In genomic region chr5:47508689-47509301, GRCm38 (mm10) we compare ENCODE assay signal across 31 mouse cellular contexts.
DNase-seq lines count a peak whose midpoint lies in the region; ATAC-seq and TF ChIP-seq lines count a peak whose summit lies in the region.
"Had no signal": no experiment of that assay in that cellular context is flagged by ENCODE, and none has a peak within 500 bp of the region (broad histone marks: within the 10 kb centered on the region; RNA-seq: fewer than 3 reads in every experiment).

No protein-coding gene starts in this region.

- WGBS in embryonic facial prominence, embryonic 14.5 days = 75% methylated on average over 4 of the region's 4 CpGs
- WGBS in embryonic facial prominence, embryonic 10.5 days = 89% methylated on average over 4 of the region's 4 CpGs
- 94% methylated on average over 4 of the region's 4 CpGs for WGBS in forebrain, embryonic 10.5 days

- H3K27ac ChIP-seq in embryonic facial prominence, embryonic 14.5 days (replicated peaks; ENCODE audit: low read depth, low read length) = no peak overlapping the region
- H3K27ac ChIP-seq in embryonic facial prominence, embryonic 10.5 days (replicated peaks) = no peak overlapping the region
- H3K27ac ChIP-seq in embryonic fibroblast, embryonic 13.5 days (ENCODE audit: insufficient read depth, low read length) = peak overlapping the region; percentile 80
- no peak overlapping the region for H3K27ac ChIP-seq in forebrain, embryonic 10.5 days
- H3K27ac ChIP-seq: forebrain, embryonic 12.5 days; heart, embryonic 10.5 days; heart, embryonic 15.5 days; kidney, embryonic 15.5 days; liver, embryonic 14.5 days; midbrain, embryonic 10.5 days; neural tube, embryonic 12.5 days; stomach, postnatal 0 days had no signal

- H3K4me2 ChIP-seq in embryonic facial prominence, embryonic 14.5 days (ENCODE audit: low read depth, low read length) = no peak overlapping the region
- H3K4me2 ChIP-seq: forebrain, embryonic 12.5 days; heart, embryonic 15.5 days; kidney, embryonic 15.5 days; neural tube, embryonic 12.5 days had no signal

- TF ChIP-seq POLR2A in embryonic fibroblast, embryonic 13.5 days (IDR thresholded peaks at IDR 0.05; ENCODE audit: low read depth, low read length) = no peak

- H3K4me3 ChIP-seq in embryonic facial prominence, embryonic 14.5 days (ENCODE audit: low read depth, low read length) = no peak overlapping the region
- H3K4me3 ChIP-seq in embryonic facial prominence, embryonic 10.5 days = no peak overlapping the region
- no peak overlapping the region for H3K4me3 ChIP-seq in embryonic fibroblast, embryonic 13.5 days (ENCODE audit: insufficient read depth, low read length)
- H3K4me3 ChIP-seq in forebrain, embryonic 10.5 days = no peak overlapping the region
- H3K4me3 ChIP-seq: forebrain, embryonic 12.5 days; heart, embryonic 10.5 days; heart, embryonic 15.5 days; kidney, embryonic 15.5 days; midbrain, embryonic 10.5 days; neural tube, embryonic 12.5 days had no signal

- DNase-seq in embryonic facial prominence, embryonic 14.5 days (ENCODE audit: low spot score) = peak; percentile 10
- no peak for DNase-seq in embryonic facial prominence, embryonic 10.5 days (ENCODE audit: low spot score)
- DNase-seq in 3T3-L1 (ENCODE audit: low read depth, low spot score) = peak; percentile 82
- peak; percentile 21 for DNase-seq in lung, postnatal 25 days (ENCODE audit: low spot score)
- DNase-seq in forebrain, embryonic 10.5 days (ENCODE audit: extremely low spot score, low spot score) = no peak
- DNase-seq in frontal cortex, postnatal 14 days (ENCODE audit: low spot score in 2 of 2) = no peak
- DNase-seq: adrenal gland, adult 2 months; adrenal gland, postnatal 36 days; cerebellum, adult 2 months; cerebellum, postnatal 25 days; forebrain, postnatal 0 days; gastrocnemius, postnatal 14 days; kidney, adult 18-20 months; layer of hippocampus, adult 9-11 months; liver; right cerebral cortex, adult 18-20 months; spleen, adult 18-20 months; thymus, adult 18-20 months; thymus, postnatal 25 days had no signal

- H3K9ac ChIP-seq in embryonic facial prominence, embryonic 14.5 days (ENCODE audit: low read depth, low read length) = no peak overlapping the region
- H3K9ac ChIP-seq: forebrain, embryonic 12.5 days; forebrain, postnatal 0 days; heart, embryonic 15.5 days; kidney, embryonic 15.5 days; liver, embryonic 14.5 days; neural tube, embryonic 12.5 days had no signal

- no peaks in the 10 kb centered on the region for H3K4me1 ChIP-seq in embryonic facial prominence, embryonic 14.5 days (ENCODE audit: control insufficient read depth, insufficient read depth, low read length)
- H3K4me1 ChIP-seq in embryonic facial prominence, embryonic 10.5 days = no peaks in the 10 kb centered on the region
- H3K4me1 ChIP-seq in embryonic fibroblast, embryonic 13.5 days (ENCODE audit: control insufficient read depth, insufficient read depth, low read length) = no peaks in the 10 kb centered on the region
- H3K4me1 ChIP-seq in forebrain, embryonic 10.5 days = no peaks in the 10 kb centered on the region
- H3K4me1 ChIP-seq: forebrain, embryonic 12.5 days; heart, embryonic 10.5 days; heart, embryonic 15.5 days; kidney, embryonic 15.5 days; midbrain, embryonic 10.5 days; neural tube, embryonic 12.5 days had no signal

- no peak for TF ChIP-seq CTCF in embryonic fibroblast, embryonic 13.5 days (IDR thresholded peaks at IDR 0.05; ENCODE audit: borderline replicate concordance, insufficient read depth, low read length)

- H3K27me3 ChIP-seq in embryonic facial prominence, embryonic 14.5 days (replicated peaks; ENCODE audit: control insufficient read depth, insufficient read depth, low read length) = no peaks in the 10 kb centered on the region
- no peaks in the 10 kb centered on the region for H3K27me3 ChIP-seq in embryonic facial prominence, embryonic 10.5 days (replicated peaks; ENCODE audit: low read depth, poor library complexity, severe bottlenecking)
- H3K27me3 ChIP-seq in forebrain, embryonic 10.5 days (ENCODE audit: poor library complexity, severe bottlenecking) = no peaks in the 10 kb centered on the region
- H3K27me3 ChIP-seq: forebrain, embryonic 12.5 days; heart, embryonic 15.5 days; kidney, embryonic 15.5 days; neural tube, embryonic 12.5 days had no signal

- no peaks in the 10 kb centered on the region for H3K36me3 ChIP-seq in embryonic facial prominence, embryonic 14.5 days (ENCODE audit: control insufficient read depth, insufficient read depth, low read length)
- H3K36me3 ChIP-seq in embryonic facial prominence, embryonic 10.5 days (replicated peaks) = no peaks in the 10 kb centered on the region
- no peaks in the 10 kb centered on the region for H3K36me3 ChIP-seq in forebrain, embryonic 10.5 days (replicated peaks)
- H3K36me3 ChIP-seq: forebrain, embryonic 12.5 days; heart, embryonic 10.5 days; heart, embryonic 15.5 days; kidney, embryonic 15.5 days; midbrain, embryonic 10.5 days; neural tube, embryonic 12.5 days had no signal

- ATAC-seq in embryonic facial prominence, embryonic 14.5 days (ENCODE audit: low read depth) = no peak
- ATAC-seq in cerebellum, adult (ENCODE audit: insufficient number of reproducible peaks, low FRiP score, low TSS enrichment) = no peak
- ATAC-seq: forebrain, postnatal 0 days; hindbrain, embryonic 16.5 days; midbrain, embryonic 16.5 days had no signal

- no peaks in the 10 kb centered on the region for H3K9me3 ChIP-seq in embryonic facial prominence, embryonic 14.5 days (ENCODE audit: control insufficient read depth, low read length)
- H3K9me3 ChIP-seq in embryonic facial prominence, embryonic 10.5 days = no peaks in the 10 kb centered on the region
- no peaks in the 10 kb centered on the region for H3K9me3 ChIP-seq in forebrain, embryonic 10.5 days
- H3K9me3 ChIP-seq: forebrain, embryonic 12.5 days; heart, embryonic 10.5 days; heart, embryonic 15.5 days; kidney, embryonic 15.5 days; midbrain, embryonic 10.5 days; neural tube, embryonic 12.5 days had no signal

Comparison
In these comparisons a context has a peak if more than half of its experiments do, and no peak if none do; other contexts are left out.
1. DNase-seq: peak in embryonic facial prominence, embryonic 14.5 days (single experiment), 3T3-L1 (single experiment) and lung, postnatal 25 days (single experiment); none in embryonic facial prominence, embryonic 10.5 days (single experiment), forebrain, embryonic 10.5 days (single experiment) and frontal cortex, postnatal 14 days (0 of 2).